Mouse (Mus musculus) bone marrow, adult 2 months (tissue): ENCODE results near the gene Cfap74. TPM values are rescaled to one million over a fixed set of nuclear protein-coding genes. Genes with fewer than 3 reads are reported as not detected.

Experiments
- H3K27ac ChIP-seq: fragments of 200-500 bp; 2 replicates; pipeline ENCODE4 v1.5.1; 2012; ENCODE audit warnings: low read depth, mild to moderate bottlenecking, control low read depth, inconsistent platforms, low read length; ENCODE audit not compliant: control insufficient read depth, poor library complexity, insufficient read depth
- H3K4me1 ChIP-seq: fragments of 200-500 bp; 2 replicates; pipeline ENCODE4 v1.6.1; 2011; ENCODE audit warnings: low read length; ENCODE audit not compliant: control insufficient read depth, insufficient read depth
- H3K4me3 ChIP-seq: fragments of 200-500 bp; replicated peaks from 2 replicates; pipeline ENCODE3; 2011; ENCODE audit warnings: mild to moderate bottlenecking, low read depth, low read length, control low read depth; ENCODE audit not compliant: control insufficient read depth
- CTCF ChIP-seq: fragments of 200-500 bp; IDR thresholded peaks from 2 replicates; pipeline ENCODE4 v1.5.1; 2011; ENCODE audit warnings: low read length, control low read depth; ENCODE audit not compliant: control insufficient read depth, insufficient read depth
- POLR2A ChIP-seq: fragments of 200-500 bp; IDR thresholded peaks from 2 replicates; pipeline ENCODE4 v1.6.1; 2011; ENCODE audit warnings: low read depth, mild to moderate bottlenecking, control low read depth, low read length, borderline replicate concordance; ENCODE audit not compliant: control insufficient read depth
- WGBS: fragments of 180-500 bp; shearing (Covaris S2); methylation state at CpG from one replicate; pipeline ENCODE4 v1.1.7; 2018; 5-methylcytosine and 5-hydroxymethylcytosine counted together
- polyA plus RNA-seq: library from polyadenylated mRNA; stranded (reverse); fragments of >200 nt; gene quantifications from 2 replicates; pipeline ENCODE4 v1.2.4, GENCODE M21; 2011; ENCODE audit warnings: low replicate concordance; ENCODE audit not compliant: missing spikeins, insufficient read depth, insufficient read length

Cfap74 gene
- polyA plus RNA-seq, 1 experiment, result 0.85 TPM

GRCm38 (mm10) chr4:155370737-155371715, 38.0 kb upstream of the Cfap74 start:
- no peaks in the 10 kb centered on the region for H3K4me1 ChIP-seq
- H3K4me3 ChIP-seq, result no peak overlapping the region
- no peak for TF ChIP-seq POLR2A
- TF ChIP-seq CTCF, result no peak
- no peak overlapping the region for H3K27ac ChIP-seq
- WGBS, result 78% methylated on average over 15 of the region's 15 CpGs

- TF ChIP-seq POLR2A (no peak), CTCF (no peak)
- Histone ChIP-seq H3K4me3 (no peak overlapping the region), H3K27ac (no peak overlapping the region), H3K4me1 (no peaks in the 10 kb centered on the region)
- WGBS, result 70% methylated on average over 5 of the region's 5 CpGs
Measured at GRCm38 (mm10) chr4:155371797-155372735, 36.9 kb upstream of the Cfap74 start.

GRCm38 (mm10) chr4:155381974-155382373, 27.0 kb upstream of the Cfap74 start:
- no peaks in the 10 kb centered on the region for H3K4me1 ChIP-seq
- TF ChIP-seq POLR2A (no peak), CTCF (no peak)
- H3K27ac ChIP-seq, result no peak overlapping the region
- H3K4me3 ChIP-seq, result no peak overlapping the region
- WGBS, result 46% methylated on average over 7 of the region's 7 CpGs

- WGBS, result 38% methylated on average over 9 of the region's 9 CpGs
- TF ChIP-seq CTCF, result no peak
- no peak for TF ChIP-seq POLR2A
- H3K27ac ChIP-seq, result no peak overlapping the region
- no peaks in the 10 kb centered on the region for H3K4me1 ChIP-seq
- H3K4me3 ChIP-seq, result no peak overlapping the region
Measured at GRCm38 (mm10) chr4:155382752-155383151, 26.2 kb upstream of the Cfap74 start.

- H3K4me3 ChIP-seq, result no peak overlapping the region
- no peaks in the 10 kb centered on the region for H3K4me1 ChIP-seq
- TF ChIP-seq CTCF (no peak), POLR2A (no peak)
- H3K27ac ChIP-seq, result no peak overlapping the region
- 73% methylated on average over 4 of the region's 4 CpGs for WGBS
Measured at GRCm38 (mm10) chr4:155383326-155383725, 25.7 kb upstream of the Cfap74 start.

- WGBS, result 80% methylated on average over 8 of the region's 8 CpGs
- TF ChIP-seq CTCF, result no peak
- no peak for TF ChIP-seq POLR2A
Measured at GRCm38 (mm10) chr4:155387166-155387565, 21.8 kb upstream of the Cfap74 start.

GRCm38 (mm10) chr4:155395471-155395870, 13.5 kb upstream of the Cfap74 start:
- WGBS, result 82% methylated on average over 5 of the region's 5 CpGs
- no peaks in the 10 kb centered on the region for H3K4me1 ChIP-seq
- H3K4me3 ChIP-seq, result no peak overlapping the region
- TF ChIP-seq CTCF (no peak), POLR2A (no peak)
- no peak overlapping the region for H3K27ac ChIP-seq

More at GRCm38 (mm10) chr4:155387166-155387565, 21.8 kb upstream of the Cfap74 start:
- H3K4me3 ChIP-seq, result no peak overlapping the region
- H3K4me1 ChIP-seq, result no peaks in the 10 kb centered on the region
- no peak overlapping the region for H3K27ac ChIP-seq

- Histone ChIP-seq H3K4me3 (no peak overlapping the region), H3K27ac (no peak overlapping the region), H3K4me1 (no peaks in the 10 kb centered on the region)
- TF ChIP-seq CTCF (no peak), POLR2A (no peak)
- 73% methylated on average over 4 of the region's 4 CpGs for WGBS
Measured at GRCm38 (mm10) chr4:155396751-155397150, 12.2 kb upstream of the Cfap74 start.
